Mouse (Mus musculus) adrenal gland (tissue): ENCODE data around the gene Dnajc3.

ENCODE experiments used
- intact Hi-C: fragments of 180-260 bp; cut with DNase I; formaldehyde crosslinking; loops from one replicate; pipeline ENCODE4 v1.15.1; 2025

Dnajc3 gene

GRCm38 (mm10) chr14:118929779-118930178, 8.0 kb upstream of the Dnajc3 start:
- intact Hi-C loops: no loop called here

DNA sequence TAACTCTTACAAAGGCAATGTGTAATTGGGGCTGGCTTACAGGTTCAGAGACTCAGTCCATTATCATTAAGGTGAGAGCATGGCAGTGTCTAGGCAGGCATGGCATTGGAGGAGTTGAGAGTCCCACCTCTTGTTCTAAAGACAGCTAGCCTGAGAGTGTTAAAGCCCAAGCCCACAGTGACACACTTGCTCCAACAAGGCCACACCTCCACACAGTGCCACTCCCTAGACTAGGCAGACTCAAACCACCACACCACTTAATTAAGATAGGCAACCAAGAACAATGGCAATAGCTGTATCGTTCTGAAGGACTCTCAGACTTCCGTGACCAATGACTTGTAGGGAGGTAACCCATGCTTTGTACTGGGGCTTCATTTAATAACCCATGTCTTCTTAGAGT, 7.0 kb upstream of the Dnajc3 start:
- intact Hi-C loops: no loop called here

- intact Hi-C loops: no loop called here
Measured at GRCm38 (mm10) chr14:118931181-118931580, 6.6 kb upstream of the Dnajc3 start.

DNA sequence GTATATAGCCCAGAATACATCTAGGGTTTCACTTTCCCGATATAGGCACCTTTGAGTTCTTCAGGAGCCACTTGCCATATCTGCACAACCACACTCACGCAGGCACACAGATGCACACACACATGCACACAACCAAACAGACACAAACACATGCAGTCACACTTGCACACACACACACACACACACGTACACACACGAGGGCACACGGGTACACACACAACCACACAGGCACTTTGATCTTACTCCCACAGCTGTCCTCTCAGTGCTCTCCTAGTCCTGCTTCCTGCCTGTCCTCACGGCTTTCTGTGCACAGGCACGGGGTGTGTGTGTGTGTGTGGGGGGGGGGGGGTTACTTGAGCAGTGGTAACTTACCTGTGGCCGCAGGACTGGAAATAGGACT, 4.8 kb upstream of the Dnajc3 start:
- intact Hi-C loops: no loop called here

DNA sequence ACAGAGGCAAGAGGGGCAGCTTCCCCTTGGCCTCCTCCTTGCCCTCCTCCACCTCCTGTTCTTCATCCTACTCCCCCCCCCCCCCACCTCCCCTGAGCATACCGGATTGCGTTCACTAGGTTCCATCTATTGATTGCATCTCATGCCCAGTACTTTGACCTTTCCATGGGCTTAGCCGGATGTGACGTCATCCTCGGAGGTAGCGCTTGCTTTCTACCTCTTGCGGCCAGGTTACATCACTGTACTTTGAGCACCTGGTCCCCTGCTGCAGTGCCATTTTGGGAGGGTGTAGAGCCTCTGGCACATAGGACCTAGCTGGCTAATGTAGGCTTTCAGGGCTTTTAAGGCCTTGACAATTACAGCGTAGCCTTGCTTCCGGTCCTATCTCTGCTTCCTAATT, 3.1 kb upstream of the Dnajc3 start:
- intact Hi-C loops: no loop called here

- intact Hi-C loops: no loop called here
Measured at GRCm38 (mm10) chr14:118936236-118936635, 1.5 kb upstream of the Dnajc3 start.

DNA sequence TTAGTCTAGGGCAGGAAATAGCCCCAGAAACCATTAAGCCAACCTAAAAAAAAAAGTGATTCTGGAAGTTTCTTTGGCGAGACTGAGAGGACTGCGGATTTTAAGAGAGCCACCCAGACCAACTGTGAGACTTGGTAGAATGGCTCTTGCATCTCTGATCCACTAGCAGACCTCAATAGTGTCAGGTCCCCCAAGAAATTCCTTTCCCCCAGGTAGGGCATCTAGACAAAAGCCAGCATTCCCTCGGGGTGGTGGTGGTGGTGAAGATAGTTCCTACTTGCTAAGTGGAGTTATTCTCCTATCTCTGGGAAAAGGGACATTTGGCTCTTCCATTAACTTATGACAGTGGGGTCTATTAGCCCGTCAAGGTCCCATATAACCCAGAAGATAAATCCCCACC, 824 bp upstream of the Dnajc3 start:
- intact Hi-C loops: no loop called here

GRCm38 (mm10) chr14:118938551-118938950, 775 bp downstream of the Dnajc3 start:
- intact Hi-C loops: no loop called here

- intact Hi-C loops: no loop called here
Measured at GRCm38 (mm10) chr14:118940796-118941495, 3.2 kb downstream of the Dnajc3 start.

DNA sequence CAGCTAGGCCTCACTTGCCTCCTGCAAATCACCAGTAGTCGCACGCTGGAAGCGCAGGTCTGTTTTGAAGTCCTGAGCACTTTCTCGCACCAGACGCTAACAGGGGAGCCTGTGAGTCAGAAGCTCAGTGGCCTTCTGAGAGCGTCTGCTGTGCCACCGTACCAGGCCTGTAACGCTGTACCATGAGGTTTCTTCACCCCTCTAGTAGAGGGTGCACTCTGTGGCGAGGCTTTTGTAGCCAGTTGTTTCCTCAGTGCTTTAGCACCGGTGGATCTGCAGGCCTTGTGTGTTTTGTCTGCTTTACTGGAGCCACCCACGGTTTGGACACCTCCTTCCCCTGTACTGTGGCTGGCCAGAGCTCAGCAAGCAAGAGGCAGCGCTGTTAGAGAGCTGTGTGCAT, 4.3 kb downstream of the Dnajc3 start:
- intact Hi-C loops: no loop called here

DNA sequence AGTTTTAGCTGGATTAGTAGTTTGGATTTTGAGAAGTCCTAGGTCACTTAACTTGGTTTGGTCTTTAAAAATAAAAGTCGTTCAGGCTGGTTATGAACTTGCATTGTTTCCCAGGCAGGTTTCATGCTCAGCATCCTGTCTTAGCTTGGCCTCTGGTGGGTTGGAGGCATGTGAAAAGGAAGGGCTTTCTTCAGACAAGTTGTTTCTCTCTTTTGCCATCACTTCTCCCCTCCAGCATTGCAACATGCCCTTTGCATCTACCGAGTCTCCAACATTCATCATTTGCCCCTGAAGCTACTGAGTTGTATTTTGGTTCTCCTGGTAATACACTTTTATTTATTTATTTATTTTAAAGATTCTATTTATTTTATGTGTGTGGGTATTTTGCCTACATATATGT, 6.9 kb downstream of the Dnajc3 start:
- intact Hi-C loops: loop anchor here (5.0 kb wide), 1 partner anchor 32 kb away; no protein-coding TSS in a partner anchor

- intact Hi-C loops: loop anchor here (5.0 kb wide), 1 partner anchor 37 kb away; no protein-coding TSS in a partner anchor
Measured at GRCm38 (mm10) chr14:118948841-118949240, 11.1 kb downstream of the Dnajc3 start.

- intact Hi-C loops: no loop called here
Measured at GRCm38 (mm10) chr14:118951912-118952583, 14.3 kb downstream of the Dnajc3 start.

DNA sequence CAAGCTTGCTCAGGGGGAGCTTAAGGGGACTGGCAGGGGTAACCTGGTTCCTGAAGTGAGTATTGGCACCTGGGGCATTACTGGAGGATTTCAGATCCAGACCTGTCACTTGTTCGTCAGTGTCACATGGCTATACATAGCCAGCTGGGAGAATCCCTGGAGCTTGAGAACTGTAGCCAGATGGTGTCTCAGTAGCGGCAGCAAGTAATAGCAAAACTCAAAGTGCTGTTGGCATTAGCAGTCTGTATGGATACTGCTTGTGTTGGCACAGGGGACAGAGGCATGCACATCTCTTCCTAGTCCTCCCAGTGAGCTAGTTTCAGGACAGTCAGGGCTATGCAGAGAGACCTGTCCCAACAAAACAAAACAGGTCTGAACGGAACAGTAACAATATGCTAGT, 20.2 kb downstream of the Dnajc3 start:
- intact Hi-C loops: no loop called here

GRCm38 (mm10) chr14:118965356-118966000, 27.7 kb downstream of the Dnajc3 start:
- intact Hi-C loops: no loop called here

DNA sequence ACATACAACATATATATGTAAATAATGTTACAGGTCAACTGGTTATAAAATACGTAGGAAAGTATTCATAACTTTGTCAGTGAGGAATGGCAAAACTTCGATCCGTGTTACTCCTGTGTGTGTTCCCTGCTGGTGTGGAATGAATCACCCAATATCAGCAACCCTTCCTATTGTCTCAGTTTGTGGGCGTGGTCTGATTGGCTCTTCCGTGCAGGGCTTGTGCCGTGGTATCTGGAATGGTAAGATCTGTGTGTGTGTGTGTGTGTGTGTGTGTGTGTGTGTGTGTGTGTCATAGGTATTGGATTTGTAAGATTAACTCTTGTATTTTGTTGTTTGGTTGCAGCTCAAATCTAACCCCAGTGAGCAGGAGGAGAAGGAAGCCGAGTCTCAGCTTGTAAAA, 29.9 kb downstream of the Dnajc3 start:
- intact Hi-C loops: no loop called here

- intact Hi-C loops: no loop called here
Measured at GRCm38 (mm10) chr14:118972268-118972667, 34.5 kb downstream of the Dnajc3 start.

GRCm38 (mm10) chr14:118977136-118977816, 39.5 kb downstream of the Dnajc3 start:
- intact Hi-C loops: loop anchor here (5.0 kb wide), 1 partner anchor 65 kb away; no protein-coding TSS in a partner anchor

GRCm38 (mm10) chr14:118979571-118980325, 42.0 kb downstream of the Dnajc3 start:
- intact Hi-C loops: loop anchor here (5.0 kb wide), 1 partner anchor 67 kb away; no protein-coding TSS in a partner anchor

DNA sequence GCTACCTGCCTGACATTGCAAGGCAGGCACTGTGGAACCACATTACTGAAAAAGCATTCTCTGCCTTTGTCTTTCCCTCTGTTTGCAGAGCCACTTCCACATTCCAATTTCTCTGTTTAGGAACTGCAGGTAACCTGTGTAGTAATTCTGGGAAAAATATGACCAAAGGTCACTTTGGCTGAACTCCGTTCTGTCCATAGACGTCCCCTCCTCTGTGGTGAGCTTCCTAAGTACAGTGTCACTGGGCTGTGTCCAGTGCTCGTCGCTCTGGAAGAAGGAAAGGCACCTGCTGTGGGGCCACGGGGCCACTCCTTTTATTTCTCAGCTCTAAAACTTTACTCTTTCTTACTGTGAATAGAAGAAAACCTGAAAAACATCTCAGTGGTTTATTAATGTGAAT, 42.6 kb downstream of the Dnajc3 start:
- intact Hi-C loops: no loop called here

- intact Hi-C loops: no loop called here
Measured at GRCm38 (mm10) chr14:118980890-118981289, 43.1 kb downstream of the Dnajc3 start.
